7 mouse cellular contexts compared by ENCODE assay signal in the genomic region with DNA sequence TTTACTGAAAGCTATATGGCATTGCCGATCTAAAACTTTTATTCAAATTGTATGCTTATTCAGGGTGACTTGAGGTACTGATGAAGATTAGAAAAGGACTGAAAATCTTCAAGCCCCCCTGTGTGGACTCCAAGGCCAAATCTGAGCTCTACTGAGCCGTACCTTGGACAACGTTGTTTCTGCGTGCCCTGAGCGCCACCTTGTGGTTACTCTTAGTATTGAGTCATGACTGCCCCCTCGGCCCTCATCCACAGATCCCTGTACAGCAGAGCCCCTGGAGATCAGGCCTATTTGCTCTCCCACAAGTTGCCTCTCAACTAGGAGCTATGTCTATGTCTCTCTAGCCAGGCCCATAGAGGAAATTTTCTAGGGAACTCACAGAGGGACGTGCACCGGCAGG. TPM values are rescaled to one million over a fixed set of nuclear protein-coding genes. Genes with fewer than 3 reads are reported as not detected.
DNase-seq lines count a peak whose midpoint lies in the region; ATAC-seq and TF ChIP-seq lines count a peak whose summit lies in the region.

No protein-coding gene starts in this region.

- no peaks in the 10 kb centered on the region for H3K9me3 ChIP-seq in ES-E14 (ENCODE audit: control insufficient read depth, insufficient read depth, low read depth, low read length)

- no peak overlapping the region for H3K9ac ChIP-seq in ES-E14 (ENCODE audit: insufficient read depth, low read depth, low read length, poor library complexity, severe bottlenecking)

- H3K4me1 ChIP-seq in ES-E14 (ENCODE audit: control insufficient read depth in 2 of 2, insufficient read depth in 2 of 2, low read length in 2 of 2, poor library complexity in 1 of 2): peaks cover 0 to 7% of the 10 kb centered on the region in 2 experiments; a peak in 1 of 4 replicates

- ATAC-seq in megakaryocyte-erythroid progenitor cell, adult 5-6 weeks (replicated peaks; ENCODE audit: low FRiP score, low TSS enrichment, poor library complexity, severe bottlenecking): peak; percentile 38; the same call in 1 of the 2 replicates

- DNase-seq in ES-E14 (ENCODE audit: low read depth, low spot score): peak; percentile 62
- peak; percentile 86 for DNase-seq in adrenal gland, postnatal 10 days
- peak; percentile 68 for DNase-seq in embryo, embryonic 11.5 days (ENCODE audit: low read depth, low spot score)
- peak; percentile 76 to 89 for DNase-seq in heart, postnatal 10 days
- peak; percentile 85 to 87 for DNase-seq in layer of hippocampus, postnatal 10 days (ENCODE audit: low spot score in 2 of 2)
- peak; percentile 63 to 68 for DNase-seq in right cerebral cortex, postnatal 36 days (ENCODE audit: low spot score in 2 of 2)

- H3K36me3 ChIP-seq in ES-E14 (ENCODE audit: control insufficient read depth, insufficient read depth, low read length, poor library complexity, severe bottlenecking): no peaks in the 10 kb centered on the region

- in situ Hi-C loops in ES-E14 (cut with MboI; ENCODE audit: low sequenced_read_pairs in 2 of 2, unreplicated experiment in 2 of 2): loop anchor here (5.0 to 25.0 kb wide), 3 partner anchors 97 to 362 kb away; a partner anchor contains a TSS

- H3K27ac ChIP-seq in ES-E14 (ENCODE audit: insufficient read depth, low read depth, low read length, poor library complexity, severe bottlenecking): no peak overlapping the region

- H3K4me3 ChIP-seq in ES-E14 (ENCODE audit: insufficient read depth in 1 of 2, low read depth in 1 of 2, low read length in 2 of 2, poor library complexity in 1 of 2, severe bottlenecking in 1 of 2): no peak overlapping the region

- intact Hi-C loops in heart, postnatal 10 days (cut with DNase I): loop anchor here (1.0 kb wide), 2 partner anchors 67 to 97 kb away; no protein-coding TSS in a partner anchor

TF ChIP-seq in ES-E14, 5 proteins besides CTCF, POLR2A, EP300 and RAD21:
- TF ChIP-seq ZC3H11A (IDR thresholded peaks at IDR 0.05; ENCODE audit: borderline replicate concordance, low read depth, low read length) (peak; percentile 66), MAFK (IDR thresholded peaks at IDR 0.05; ENCODE audit: insufficient read depth, low read depth, low read length) (no peak)

RNA-seq across cellular contexts. Expression of a gene that starts 4.6 kb away (rescaled TPM):
- 0.09 TPM in 1 of 2 replicates, not detected in the other for total RNA-seq in ES-E14 (2012; rRNA removed)
- not detected for total RNA-seq in adrenal gland, postnatal 10 days (2021)
- total RNA-seq in heart, postnatal 10 days (2021): not detected
- 1 to 10 TPM in 1 of 2 experiments, under 1 TPM in 1; 0.62 to 1.4 TPM for total RNA-seq in layer of hippocampus, postnatal 10 days (2021)
- total RNA-seq in megakaryocyte-erythroid progenitor cell, adult 5-6 weeks (2014; fragmentation: Nextera tagmentation): not detected in 2 replicates
- not detected in 2 replicates for total RNA-seq in megakaryocyte-erythroid progenitor cell, adult 5-6 weeks (2017)

RNA-seq across cellular contexts. Expression of a gene that starts 12.8 kb away (rescaled TPM):
- 0.36 TPM in 1 of 2 replicates, not detected in the other for total RNA-seq in ES-E14 (2012; rRNA removed)
- total RNA-seq in adrenal gland, postnatal 10 days (2021): 1 to 10 TPM in 1 of 2 experiments, under 1 TPM in 1; 0.30 to 1.4 TPM
- not detected for total RNA-seq in heart, postnatal 10 days (2021)
- total RNA-seq in layer of hippocampus, postnatal 10 days (2021): not detected
- total RNA-seq in megakaryocyte-erythroid progenitor cell, adult 5-6 weeks (2014; fragmentation: Nextera tagmentation): 2.6 TPM in 1 of 2 replicates, not detected in the other
- not detected in 2 replicates for total RNA-seq in megakaryocyte-erythroid progenitor cell, adult 5-6 weeks (2017)

RNA-seq across cellular contexts. Expression of a gene that starts 15.7 kb away (rescaled TPM):
- 1.2 and 1.9 TPM in 2 replicates for total RNA-seq in ES-E14 (2012; rRNA removed)
- 1 to 10 TPM; 8.5 to 9.1 TPM for total RNA-seq in adrenal gland, postnatal 10 days (2021)
- 10 to 100 TPM; 25.7 to 25.9 TPM for total RNA-seq in heart, postnatal 10 days (2021)
- 100 to 1,000 TPM; 173 to 185 TPM for total RNA-seq in layer of hippocampus, postnatal 10 days (2021)
- total RNA-seq in megakaryocyte-erythroid progenitor cell, adult 5-6 weeks (2014; fragmentation: Nextera tagmentation): not detected in 2 replicates
- 0.19 TPM in 1 of 2 replicates, not detected in the other for total RNA-seq in megakaryocyte-erythroid progenitor cell, adult 5-6 weeks (2017)

RNA-seq across cellular contexts. Expression of a gene that starts 38.2 kb away (rescaled TPM):
- 0.79 and 1.3 TPM in 2 replicates for total RNA-seq in ES-E14 (2012; rRNA removed)
- 10 to 100 TPM in 1 of 2 experiments, 1 to 10 TPM in 1; 9.8 to 15.1 TPM for total RNA-seq in adrenal gland, postnatal 10 days (2021)
- total RNA-seq in heart, postnatal 10 days (2021): 1 to 10 TPM; 7.4 to 8.4 TPM
- total RNA-seq in layer of hippocampus, postnatal 10 days (2021): 1 to 10 TPM; 3.9 to 4.3 TPM
- 0.37 TPM in 1 of 2 replicates, not detected in the other for total RNA-seq in megakaryocyte-erythroid progenitor cell, adult 5-6 weeks (2014; fragmentation: Nextera tagmentation)
- 0.19 and 0.42 TPM in 2 replicates for total RNA-seq in megakaryocyte-erythroid progenitor cell, adult 5-6 weeks (2017)

RNA-seq across cellular contexts. Expression of a gene that starts 48.2 kb away (rescaled TPM):
- total RNA-seq in ES-E14 (2012; rRNA removed): 33.8 and 53.8 TPM in 2 replicates
- 10 to 100 TPM; 54.9 to 58.4 TPM for total RNA-seq in adrenal gland, postnatal 10 days (2021)
- 10 to 100 TPM; 39.8 to 46.3 TPM for total RNA-seq in heart, postnatal 10 days (2021)
- 10 to 100 TPM; 68.2 to 76.1 TPM for total RNA-seq in layer of hippocampus, postnatal 10 days (2021)
- total RNA-seq in megakaryocyte-erythroid progenitor cell, adult 5-6 weeks (2014; fragmentation: Nextera tagmentation): 60.9 and 72.5 TPM in 2 replicates
- total RNA-seq in megakaryocyte-erythroid progenitor cell, adult 5-6 weeks (2017): 24.0 and 32.8 TPM in 2 replicates

Comparison
In these comparisons a context has a peak if more than half of its experiments do, and no peak if none do; other contexts are left out.
1. RNA of a gene that starts 15.7 kb away (total RNA-seq): 173 to 185 TPM in layer of hippocampus, postnatal 10 days; 25.7 to 25.9 TPM in heart, postnatal 10 days, 8.5 to 9.1 TPM in adrenal gland, postnatal 10 days, 1.2 to 1.9 TPM in ES-E14 and 0.19 TPM in megakaryocyte-erythroid progenitor cell, adult 5-6 weeks; every median in the first group is over 4 times any median in the second.
2. Peak in every context shown above with its lines, with median percentiles within 50 percentile points of each other: DNase-seq.